Mouse (Mus musculus): ENCODE measurements around the gene Chst14.

Chst14 gene

DNA sequence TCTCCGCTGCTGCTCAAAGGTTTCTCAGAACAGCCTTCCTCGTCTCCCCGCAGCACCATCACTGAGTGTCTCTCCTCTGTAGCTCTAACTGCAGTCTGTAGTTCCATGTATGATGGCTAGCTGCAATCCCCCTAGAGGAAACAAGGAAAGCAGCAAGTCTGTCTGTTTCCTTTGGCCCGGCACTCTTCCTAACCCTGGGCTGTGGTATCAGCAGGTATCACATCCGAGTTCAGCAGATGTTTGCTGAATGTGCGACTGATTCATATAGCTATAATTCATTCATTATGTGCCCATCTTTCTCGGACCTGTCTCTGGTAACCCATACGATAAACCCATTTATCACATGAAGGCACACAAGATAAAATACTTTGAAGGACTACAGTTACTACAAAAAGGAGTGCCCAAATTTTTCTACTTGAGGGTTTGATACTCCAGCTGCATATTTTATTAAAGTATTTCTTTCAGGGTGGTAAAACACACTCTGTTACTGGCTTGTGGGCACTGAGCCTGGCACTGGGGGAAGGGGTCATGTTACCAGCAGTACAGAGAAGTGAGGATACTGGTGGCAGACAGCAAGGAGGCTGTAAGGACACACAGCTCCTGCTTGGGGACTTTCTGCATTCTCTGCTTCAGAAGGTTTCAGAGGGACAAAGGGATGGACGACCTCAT is 36.8 kb downstream of the Chst14 start:
- intact Hi-C loops (cut with DNase I) = no loop called here

GRCm38 (mm10) chr2:118963676-118964012 is 37.3 kb downstream of the Chst14 start:
- intact Hi-C loops (cut with DNase I) = no loop called here

DNA sequence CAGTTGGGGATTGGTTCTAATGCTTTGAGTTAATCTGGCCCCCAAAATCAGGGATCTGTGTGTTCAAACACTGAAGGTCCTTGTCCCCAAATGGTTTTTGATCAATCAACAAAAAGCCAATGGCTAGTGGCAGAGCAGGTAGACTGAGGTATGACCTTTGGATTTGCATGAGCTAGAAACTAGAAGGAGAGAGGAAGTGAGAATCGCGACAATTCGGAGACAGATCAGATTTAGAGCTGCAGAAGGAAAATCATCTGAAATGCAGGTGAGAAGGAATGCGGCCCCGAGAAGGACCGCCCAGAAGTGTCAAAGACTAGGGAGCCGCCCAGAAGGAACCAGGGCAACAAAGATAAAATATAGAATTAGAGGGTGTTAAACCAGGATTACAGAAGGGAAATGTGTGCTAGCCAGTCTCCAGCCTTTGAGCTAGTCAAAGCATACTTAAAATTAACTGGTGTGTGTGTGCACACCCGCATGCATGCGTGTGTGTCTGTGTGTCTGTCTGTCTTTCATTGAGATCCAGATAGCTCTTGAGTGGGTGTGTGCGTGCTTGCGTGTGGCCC is 43.4 kb downstream of the Chst14 start:
- intact Hi-C loops (cut with DNase I) = loop anchor here (5.0 kb wide), 1 partner anchor 67 kb away; the partner anchor contains the start of gene Bahd1

- intact Hi-C loops (cut with DNase I) = loop anchor here (5.0 kb wide), 1 partner anchor 70 kb away; the partner anchor contains the start of gene Bahd1
Measured at GRCm38 (mm10) chr2:118972048-118972447, 45.8 kb downstream of the Chst14 start.

DNA sequence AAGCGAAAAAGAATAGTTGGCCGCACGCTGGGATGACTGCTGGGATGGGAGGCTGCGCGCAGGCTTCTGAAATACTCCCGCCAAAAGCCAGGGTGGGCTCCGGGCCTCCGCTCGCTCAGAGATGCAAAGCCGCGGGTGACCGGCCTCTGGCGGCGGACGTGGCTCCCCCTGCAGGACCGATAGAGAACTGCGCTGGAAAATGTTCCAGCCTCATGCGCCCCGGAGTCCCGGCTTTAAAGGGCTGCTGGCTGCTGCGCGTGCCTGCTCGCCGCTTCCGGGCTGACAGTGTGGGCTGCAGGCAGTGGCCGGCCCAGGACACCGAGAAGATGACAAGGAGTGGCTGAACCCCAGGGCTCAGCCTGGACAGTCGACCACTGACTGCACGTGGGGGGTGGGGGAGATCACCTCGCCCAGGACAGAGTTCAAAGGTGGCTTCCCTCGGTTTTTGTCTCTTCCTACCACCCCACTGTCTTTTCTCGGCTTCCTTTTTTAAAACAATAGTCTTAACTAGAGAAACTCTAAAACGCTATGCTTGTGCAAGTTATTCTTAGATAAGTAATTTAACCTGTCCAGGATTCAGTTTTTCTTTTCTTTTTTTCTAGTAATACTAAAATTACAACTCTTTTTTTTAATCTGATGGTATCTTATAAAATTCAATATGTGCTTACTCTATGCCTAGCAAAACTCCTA is 46.5 kb downstream of the Chst14 start:
- intact Hi-C loops (cut with DNase I) = loop anchor here (5.0 kb wide), 1 partner anchor 71 kb away; the partner anchor contains the start of gene Bahd1

DNA sequence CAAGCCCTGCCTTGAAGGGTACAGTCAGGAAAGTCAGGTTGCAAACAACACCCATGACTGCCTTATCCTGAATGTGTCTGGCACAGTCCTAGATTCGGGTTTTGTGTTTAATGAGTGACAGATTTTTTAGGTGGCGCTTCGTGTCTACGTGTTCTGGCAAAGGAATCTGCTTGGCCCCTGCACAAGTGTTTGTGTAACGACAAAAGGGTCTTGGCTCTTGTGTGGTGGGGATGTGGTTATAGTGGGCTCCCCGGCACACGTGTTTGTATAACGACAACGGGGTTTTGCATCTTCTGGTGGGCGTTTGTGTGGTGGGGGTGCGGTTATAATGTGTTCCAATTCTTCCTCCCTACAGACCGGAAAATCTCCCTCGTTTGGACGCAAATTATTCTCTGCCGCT is 49.6 kb downstream of the Chst14 start:
- intact Hi-C loops (cut with DNase I) = no loop called here

- intact Hi-C loops (cut with DNase I) = no loop called here
Measured at GRCm38 (mm10) chr2:118976282-118976929, 50.1 kb downstream of the Chst14 start.

DNA sequence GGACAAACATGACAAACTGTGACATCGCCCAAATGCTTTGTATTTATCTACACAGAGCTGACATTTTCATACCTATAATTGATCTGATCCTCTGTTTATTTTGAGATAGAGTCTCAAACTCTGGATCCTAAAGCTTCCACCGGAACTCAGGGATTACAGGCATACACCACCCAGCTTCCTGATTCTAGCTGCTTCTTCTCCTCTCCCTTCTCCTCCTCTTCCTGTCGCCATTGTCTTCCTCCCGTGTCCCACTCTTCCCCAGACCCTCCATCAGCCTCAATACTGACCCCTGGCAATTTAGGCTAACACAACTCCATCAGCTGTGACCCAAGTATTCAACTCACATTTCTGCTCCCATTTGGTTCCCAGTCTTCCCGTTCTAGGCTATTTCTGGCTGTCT is 50.6 kb downstream of the Chst14 start:
- intact Hi-C loops (cut with DNase I) = no loop called here

DNA sequence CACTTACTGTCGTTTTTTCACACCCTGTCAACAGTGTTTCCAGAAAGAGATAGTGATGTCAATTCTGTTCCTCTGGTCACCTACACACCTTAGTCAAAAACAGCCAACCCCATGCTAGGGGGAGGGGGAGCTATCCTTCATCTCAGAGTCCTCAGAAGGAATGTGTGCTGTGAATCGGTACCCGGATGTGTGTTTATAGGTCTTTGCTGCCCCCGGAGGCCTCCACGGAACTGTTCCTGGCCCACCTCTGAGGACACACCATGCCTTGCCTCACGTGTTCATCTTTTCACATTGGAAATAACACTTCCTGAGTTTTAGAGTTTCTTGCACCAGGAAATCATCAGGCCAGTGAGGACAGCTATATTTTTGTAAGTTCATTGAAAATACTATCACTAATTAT is 51.8 kb downstream of the Chst14 start:
- intact Hi-C loops (cut with DNase I) = no loop called here
